Mouse (Mus musculus): ENCODE measurements at regions not wholly inside any gene's neighbourhood (a gene's known extent, or its start where the extent isn't known, plus 50 kb on each side); places are given as distances from the start of the nearest gene placed in this dataset.

DNA sequence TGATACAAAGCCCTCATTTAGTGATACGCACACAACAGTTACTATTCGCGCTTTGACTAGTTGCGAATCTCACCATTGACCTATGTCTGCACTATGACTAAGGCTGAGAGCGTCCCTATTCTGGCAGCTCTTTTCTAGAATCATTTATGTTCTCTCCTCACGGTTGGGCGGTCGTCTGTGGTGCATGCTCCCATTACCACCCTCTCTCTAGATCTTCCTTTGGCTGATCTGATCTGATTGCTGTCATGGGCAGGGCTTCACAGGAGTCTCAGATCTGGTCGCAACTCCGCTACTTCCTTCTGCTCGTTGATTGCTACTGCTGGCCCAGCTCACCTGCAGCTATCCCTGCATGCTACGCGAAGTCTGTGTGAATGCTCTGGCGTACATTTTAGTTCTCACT, 239.2 kb upstream of the BC052040 start:
- 92% methylated on average over 14 of the region's 14 CpGs for WGBS
- Histone ChIP-seq H3K9me3 (ENCODE audit: control insufficient read depth, low read length) (no peaks in the 10 kb centered on the region), H3K4me2 (ENCODE audit: low read depth, severe bottlenecking) (no peak overlapping the region), H3K36me3 (ENCODE audit: control insufficient read depth, insufficient read depth, low read length) (no peaks in the 10 kb centered on the region), H3K4me1 (ENCODE audit: control insufficient read depth, insufficient read depth, low read length) (no peaks in the 10 kb centered on the region), H3K9ac (ENCODE audit: low read length) (no peak overlapping the region), H3K4me3 (ENCODE audit: low read depth, low read length) (no peak overlapping the region), H3K27me3 (ENCODE audit: control insufficient read depth, insufficient read depth, low read length) (no peaks in the 10 kb centered on the region), H3K27ac (replicated peaks; ENCODE audit: low read depth, low read length) (no peak overlapping the region)
- ATAC-seq (ENCODE audit: insufficient number of reproducible peaks, low FRiP score, low TSS enrichment, low read depth) (no peak), DNase-seq (ENCODE audit: low spot score) (no peak)

GRCm38 (mm10) chr2:115346551-115346950, 235.0 kb upstream of the BC052040 start:
- Histone ChIP-seq H3K9me3 (ENCODE audit: control insufficient read depth, low read length) (no peaks in the 10 kb centered on the region), H3K4me2 (ENCODE audit: low read depth, severe bottlenecking) (no peak overlapping the region), H3K27me3 (ENCODE audit: control insufficient read depth, insufficient read depth, low read length) (no peaks in the 10 kb centered on the region), H3K36me3 (ENCODE audit: control insufficient read depth, insufficient read depth, low read length) (no peaks in the 10 kb centered on the region), H3K4me1 (ENCODE audit: control insufficient read depth, insufficient read depth, low read length) (no peaks in the 10 kb centered on the region), H3K27ac (replicated peaks; ENCODE audit: low read depth, low read length) (no peak overlapping the region), H3K9ac (ENCODE audit: low read length) (no peak overlapping the region), H3K4me3 (ENCODE audit: low read depth, low read length) (no peak overlapping the region)
- DNase-seq (ENCODE audit: low spot score) (no peak), ATAC-seq (ENCODE audit: insufficient number of reproducible peaks, low FRiP score, low TSS enrichment, low read depth) (no peak)
- WGBS, result 56% methylated on average over 6 of the region's 6 CpGs

DNA sequence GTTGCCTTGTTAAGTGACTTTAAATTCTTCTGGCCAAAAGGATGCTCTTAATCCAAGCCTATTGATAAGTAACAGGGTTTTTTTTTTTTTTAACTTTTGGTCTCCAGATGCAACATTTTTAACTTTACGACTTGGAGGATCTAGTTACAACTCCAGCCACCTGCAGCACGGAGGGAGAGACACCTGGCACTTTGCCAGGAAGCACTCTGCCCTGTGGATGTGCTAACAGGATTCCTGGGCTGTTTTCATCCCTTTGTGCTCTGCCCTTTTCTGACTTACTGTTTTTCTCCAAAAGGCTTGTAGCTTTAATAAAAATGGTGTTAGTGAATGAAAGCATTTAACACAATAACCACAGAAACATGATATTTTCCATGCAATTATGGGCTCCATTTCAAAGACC, 233.3 kb upstream of the BC052040 start:
- ATAC-seq (ENCODE audit: insufficient number of reproducible peaks, low FRiP score, low TSS enrichment, low read depth), result peak; percentile 81; the same call in 1 of the 2 replicates
- Histone ChIP-seq H3K36me3 (ENCODE audit: control insufficient read depth, insufficient read depth, low read length) (no peaks in the 10 kb centered on the region), H3K4me3 (ENCODE audit: low read depth, low read length) (no peak overlapping the region), H3K4me2 (ENCODE audit: low read depth, severe bottlenecking) (no peak overlapping the region), H3K27ac (replicated peaks; ENCODE audit: low read depth, low read length) (no peak overlapping the region), H3K27me3 (ENCODE audit: control insufficient read depth, insufficient read depth, low read length) (no peaks in the 10 kb centered on the region), H3K9me3 (ENCODE audit: control insufficient read depth, low read length) (no peaks in the 10 kb centered on the region), H3K4me1 (ENCODE audit: control insufficient read depth, insufficient read depth, low read length) (no peaks in the 10 kb centered on the region), H3K9ac (ENCODE audit: low read length) (no peak overlapping the region)
- 8% methylated on average over 2 of the region's 2 CpGs for WGBS
- peak; percentile 73 for DNase-seq (ENCODE audit: low spot score)

DNA sequence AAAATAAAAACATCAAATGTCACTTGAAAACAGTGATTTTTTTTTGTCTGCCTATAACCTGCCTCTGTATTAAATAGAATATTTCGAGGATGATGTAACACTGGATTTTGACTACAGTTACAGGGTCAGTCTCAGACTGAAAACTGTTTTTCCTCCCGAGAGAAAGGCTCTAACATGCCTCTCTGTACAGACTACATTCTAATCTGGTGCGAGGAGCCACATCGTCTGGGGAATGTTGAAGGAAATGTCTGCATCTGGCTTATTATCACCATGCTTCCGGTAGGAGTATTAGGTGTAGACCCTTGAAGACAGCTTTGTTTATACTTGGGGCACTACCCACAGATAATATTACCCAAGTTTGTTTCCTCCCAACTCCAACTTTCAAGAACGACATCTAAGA, 210.4 kb upstream of the BC052040 start:
- no peak for DNase-seq (ENCODE audit: low spot score)
- Histone ChIP-seq H3K27ac (replicated peaks; ENCODE audit: low read depth, low read length) (no peak overlapping the region), H3K4me1 (ENCODE audit: control insufficient read depth, insufficient read depth, low read length) (no peaks in the 10 kb centered on the region), H3K9me3 (ENCODE audit: control insufficient read depth, low read length) (no peaks in the 10 kb centered on the region), H3K27me3 (ENCODE audit: control insufficient read depth, insufficient read depth, low read length) (no peaks in the 10 kb centered on the region), H3K9ac (ENCODE audit: low read length) (no peak overlapping the region), H3K36me3 (ENCODE audit: control insufficient read depth, insufficient read depth, low read length) (no peaks in the 10 kb centered on the region), H3K4me3 (ENCODE audit: low read depth, low read length) (no peak overlapping the region), H3K4me2 (ENCODE audit: low read depth, severe bottlenecking) (no peak overlapping the region)
- WGBS, result 71% methylated on average over 6 of the region's 6 CpGs
- no peak for ATAC-seq (ENCODE audit: insufficient number of reproducible peaks, low FRiP score, low TSS enrichment, low read depth)

- ATAC-seq (ENCODE audit: insufficient number of reproducible peaks, low FRiP score, low TSS enrichment, low read depth), result no peak
These were observed 206.2 kb upstream of the BC052040 start for GRCm38 (mm10) chr2:115375336-115375735.

DNA sequence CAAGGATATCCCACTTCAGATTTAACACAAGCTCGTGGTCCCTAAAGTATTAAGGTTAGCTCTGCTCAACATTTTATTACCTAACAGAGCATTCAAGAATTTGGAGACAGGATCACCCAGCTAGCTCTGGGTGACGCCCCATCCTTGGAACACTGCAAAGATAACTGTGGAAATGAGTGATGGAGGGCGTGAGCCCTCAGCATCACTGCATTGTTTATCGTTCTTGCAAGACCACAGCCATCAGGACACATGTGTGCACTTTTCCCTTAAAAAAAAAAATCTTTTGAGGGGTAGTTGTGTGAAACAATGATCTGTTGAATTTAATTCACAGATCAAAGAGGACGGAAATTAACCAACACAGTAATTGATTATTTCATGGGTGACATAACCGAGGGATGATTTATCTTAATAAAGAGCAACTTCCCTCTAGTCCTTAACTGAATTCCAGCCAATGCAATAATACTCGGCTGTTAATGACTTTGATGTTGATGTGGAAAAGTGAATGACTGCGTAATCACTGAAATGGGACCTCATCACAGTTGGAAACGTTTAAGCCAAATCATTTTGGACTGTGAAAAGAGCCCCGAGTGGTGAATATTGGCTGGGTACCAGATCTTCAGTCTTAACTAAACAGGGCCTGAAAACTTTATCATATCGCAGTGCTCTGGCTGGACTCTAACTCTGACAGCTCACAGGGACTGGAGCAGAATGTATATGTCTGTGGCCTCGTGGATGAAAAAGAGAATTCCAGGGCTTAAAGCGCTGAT, 196.9 kb upstream of the BC052040 start:
- DNase-seq (ENCODE audit: low spot score), result no peak
- H3K4me1 ChIP-seq (ENCODE audit: control insufficient read depth, insufficient read depth, low read length), result peaks cover 10% of the 10 kb centered on the region; the same call in 1 of the 2 replicates
- H3K27me3 ChIP-seq (ENCODE audit: control insufficient read depth, insufficient read depth, low read length), result 0 out of 2 replicates have a peak, but pooled peaks cover 2% of the 10 kb centered on the region
- no peak overlapping the region for H3K4me2 ChIP-seq (ENCODE audit: low read depth, severe bottlenecking)
- no peak overlapping the region for H3K9ac ChIP-seq (ENCODE audit: low read length)
- H3K9me3 ChIP-seq (ENCODE audit: control insufficient read depth, low read length), result no peaks in the 10 kb centered on the region
- ATAC-seq (ENCODE audit: insufficient number of reproducible peaks, low FRiP score, low TSS enrichment, low read depth), result no peak
- no peak overlapping the region for H3K4me3 ChIP-seq (ENCODE audit: low read depth, low read length)
- no peak overlapping the region for H3K27ac ChIP-seq (replicated peaks; ENCODE audit: low read depth, low read length)
- no peaks in the 10 kb centered on the region for H3K36me3 ChIP-seq (ENCODE audit: control insufficient read depth, insufficient read depth, low read length)
- WGBS, result 33% methylated on average over 13 of the region's 13 CpGs

More at GRCm38 (mm10) chr2:115375336-115375735, 206.2 kb upstream of the BC052040 start:
- H3K27ac ChIP-seq (replicated peaks; ENCODE audit: low read depth, low read length), result no peak overlapping the region
- no peak for DNase-seq (ENCODE audit: low spot score)
- H3K4me1 ChIP-seq (ENCODE audit: control insufficient read depth, insufficient read depth, low read length), result no peaks in the 10 kb centered on the region
- H3K9me3 ChIP-seq (ENCODE audit: control insufficient read depth, low read length), result no peaks in the 10 kb centered on the region
- no peaks in the 10 kb centered on the region for H3K36me3 ChIP-seq (ENCODE audit: control insufficient read depth, insufficient read depth, low read length)
- WGBS, result 87% methylated on average over 5 of the region's 5 CpGs
- H3K4me3 ChIP-seq (ENCODE audit: low read depth, low read length), result no peak overlapping the region
- H3K9ac ChIP-seq (ENCODE audit: low read length), result no peak overlapping the region
- no peaks in the 10 kb centered on the region for H3K27me3 ChIP-seq (ENCODE audit: control insufficient read depth, insufficient read depth, low read length)
- no peak overlapping the region for H3K4me2 ChIP-seq (ENCODE audit: low read depth, severe bottlenecking)

DNA sequence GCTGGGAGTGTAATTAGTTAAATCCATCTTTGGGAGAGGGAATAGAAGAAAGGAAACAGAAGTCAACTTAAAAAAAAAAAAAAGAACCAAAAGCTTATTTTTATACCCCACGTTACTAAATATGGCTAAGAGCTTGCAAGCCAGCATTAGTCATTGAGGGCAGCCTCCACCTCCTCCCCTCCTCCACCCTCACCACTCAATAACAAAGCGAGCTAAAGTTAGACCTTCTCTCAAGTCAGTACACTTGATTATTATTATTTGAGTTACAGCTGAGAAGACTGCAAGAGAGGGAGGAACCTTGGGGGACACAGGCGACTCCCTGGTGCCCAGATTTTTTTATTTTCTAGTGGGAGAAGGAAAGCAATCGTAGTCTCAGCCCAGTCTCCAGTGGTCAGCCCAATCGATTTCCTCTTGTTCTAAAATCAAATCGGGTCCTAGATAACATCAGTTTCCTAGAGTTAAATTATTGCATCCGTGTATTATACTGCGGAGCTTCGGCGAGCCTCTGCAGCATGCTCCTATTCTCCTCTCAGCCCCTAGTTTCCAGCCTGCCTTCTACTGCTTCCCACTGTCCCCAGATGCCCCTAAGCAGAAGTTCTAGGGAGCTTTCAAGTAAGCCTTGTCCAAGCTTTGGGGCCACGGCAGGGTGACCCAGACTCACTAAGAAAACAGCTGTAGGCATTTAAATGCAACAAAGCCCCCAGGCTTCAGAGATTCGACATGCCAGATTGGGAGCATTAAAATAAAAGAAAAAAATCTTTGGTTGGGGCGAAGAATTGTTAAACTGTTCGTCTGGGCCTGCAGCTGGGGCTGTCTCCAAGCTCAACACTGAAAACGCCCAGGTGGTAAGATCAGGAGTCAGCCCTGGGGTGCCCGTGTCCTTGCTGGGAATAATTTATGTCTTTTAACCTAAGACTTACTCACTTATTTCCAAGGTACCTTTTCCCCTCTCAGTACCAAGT, 196.0 kb upstream of the BC052040 start:
- no peak overlapping the region for H3K27ac ChIP-seq (replicated peaks; ENCODE audit: low read depth, low read length)
- H3K4me2 ChIP-seq (ENCODE audit: low read depth, severe bottlenecking), result no peak overlapping the region
- DNase-seq (ENCODE audit: low spot score) (peak; percentile 54), ATAC-seq (ENCODE audit: insufficient number of reproducible peaks, low FRiP score, low TSS enrichment, low read depth) (peak; percentile 35; the same call in 1 of the 2 replicates)
- 0 out of 2 replicates have a peak, but pooled peaks cover 2% of the 10 kb centered on the region for H3K27me3 ChIP-seq (ENCODE audit: control insufficient read depth, insufficient read depth, low read length)
- no peaks in the 10 kb centered on the region for H3K9me3 ChIP-seq (ENCODE audit: control insufficient read depth, low read length)
- H3K36me3 ChIP-seq (ENCODE audit: control insufficient read depth, insufficient read depth, low read length), result no peaks in the 10 kb centered on the region
- no peak overlapping the region for H3K4me3 ChIP-seq (ENCODE audit: low read depth, low read length)
- WGBS, result 38% methylated on average over 16 of the region's 16 CpGs
- H3K4me1 ChIP-seq (ENCODE audit: control insufficient read depth, insufficient read depth, low read length), result peaks cover 10% of the 10 kb centered on the region; the same call in 1 of the 2 replicates
- no peak overlapping the region for H3K9ac ChIP-seq (ENCODE audit: low read length)

GRCm38 (mm10) chr2:115391575-115391974, 189.9 kb upstream of the BC052040 start:
- WGBS, result 18% methylated on average over 7 of the region's 7 CpGs
- ATAC-seq (ENCODE audit: insufficient number of reproducible peaks, low FRiP score, low TSS enrichment, low read depth) (peak; percentile 13; the same call in 1 of the 2 replicates), DNase-seq (ENCODE audit: low spot score) (peak; percentile 36)
- no peak overlapping the region for H3K4me3 ChIP-seq (ENCODE audit: low read depth, low read length)
- H3K4me2 ChIP-seq (ENCODE audit: low read depth, severe bottlenecking), result no peak overlapping the region
- no peaks in the 10 kb centered on the region for H3K9me3 ChIP-seq (ENCODE audit: control insufficient read depth, low read length)
- no peak overlapping the region for H3K27ac ChIP-seq (replicated peaks; ENCODE audit: low read depth, low read length)
- 0 out of 2 replicates have a peak, but pooled peaks cover 2% of the 10 kb centered on the region for H3K27me3 ChIP-seq (ENCODE audit: control insufficient read depth, insufficient read depth, low read length)
- peaks cover 7% of the 10 kb centered on the region; the same call in 1 of the 2 replicates for H3K4me1 ChIP-seq (ENCODE audit: control insufficient read depth, insufficient read depth, low read length)
- H3K36me3 ChIP-seq (ENCODE audit: control insufficient read depth, insufficient read depth, low read length), result no peaks in the 10 kb centered on the region
- H3K9ac ChIP-seq (ENCODE audit: low read length), result no peak overlapping the region

Data from limb, embryonic 11.5 days (tissue).